Mouse (Mus musculus) neutrophil, adult 5-6 weeks (primary cell): ENCODE data around the gene Nras. TPM values are rescaled to one million over a fixed set of nuclear protein-coding genes. Genes with fewer than 3 reads are reported as not detected.

Experiments used
- ATAC-seq: fragments of 151-379, 151-347 bp; 2 replicates; pipeline ENCODE4 v1.8.0; 2017; ENCODE audit warnings: mild to moderate bottlenecking, moderate TSS enrichment; ENCODE audit not compliant: insufficient number of reproducible peaks, poor library complexity, low FRiP score, severe bottlenecking; ENCODE audit errors: extremely low read depth
- total RNA-seq: library from RNA; stranded (forward); fragments of 200-1000 nt; gene quantifications from 2 replicates; pipeline ENCODE4 v1.2.3, GENCODE M21; 2017

The Nras gene
- total RNA-seq: 61.6 and 73.1 TPM in 2 replicates

DNA sequence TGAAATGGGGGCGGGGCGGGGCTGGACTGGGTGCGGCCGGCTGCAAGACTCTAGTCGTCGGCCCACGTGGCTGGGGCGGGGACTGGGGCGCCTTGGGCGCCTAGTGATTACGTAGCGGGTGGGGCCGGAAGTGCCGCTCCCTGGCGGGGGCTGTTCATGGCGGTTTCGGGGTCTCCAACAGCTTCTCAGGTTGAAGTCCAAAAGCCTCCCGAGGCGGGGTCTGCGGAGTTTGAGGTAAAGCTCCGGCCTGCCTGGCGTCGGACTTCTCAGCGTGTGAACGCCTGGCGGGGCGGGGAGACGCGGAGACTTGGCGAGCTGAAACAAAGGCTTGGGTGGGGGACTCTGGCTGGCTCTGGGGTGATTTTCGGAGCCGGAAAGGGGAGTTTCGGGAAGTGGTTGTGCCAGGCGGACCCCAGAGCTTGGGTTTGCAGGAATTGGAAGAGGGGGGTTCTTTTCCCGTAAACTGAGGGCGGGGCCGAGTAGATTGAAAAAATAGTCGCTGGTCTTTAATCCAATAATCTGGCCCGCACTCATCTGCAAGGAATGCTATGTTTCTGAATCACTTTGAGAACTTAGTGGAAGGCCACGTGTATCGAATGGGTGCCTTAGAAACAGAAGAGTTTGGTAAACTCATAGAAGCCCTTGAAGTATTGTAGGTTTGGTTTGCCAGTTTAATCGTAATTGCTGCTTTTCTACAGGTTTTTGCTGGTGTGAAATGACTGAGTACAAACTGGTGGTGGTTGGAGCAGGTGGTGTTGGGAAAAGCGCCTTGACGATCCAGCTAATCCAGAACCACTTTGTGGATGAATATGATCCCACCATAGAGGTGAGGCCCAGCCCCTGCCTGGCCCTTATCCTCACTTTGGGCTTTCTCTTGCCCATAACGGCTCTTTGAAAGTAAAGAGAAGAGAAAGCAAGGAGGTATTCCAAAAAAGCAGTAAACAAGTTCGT is at the start of gene Nras:
Gene Nras (plus strand): TSS at position 79 of the 951 bp plus-strand sequence.
- ATAC-seq: peak; percentile 94

DNA sequence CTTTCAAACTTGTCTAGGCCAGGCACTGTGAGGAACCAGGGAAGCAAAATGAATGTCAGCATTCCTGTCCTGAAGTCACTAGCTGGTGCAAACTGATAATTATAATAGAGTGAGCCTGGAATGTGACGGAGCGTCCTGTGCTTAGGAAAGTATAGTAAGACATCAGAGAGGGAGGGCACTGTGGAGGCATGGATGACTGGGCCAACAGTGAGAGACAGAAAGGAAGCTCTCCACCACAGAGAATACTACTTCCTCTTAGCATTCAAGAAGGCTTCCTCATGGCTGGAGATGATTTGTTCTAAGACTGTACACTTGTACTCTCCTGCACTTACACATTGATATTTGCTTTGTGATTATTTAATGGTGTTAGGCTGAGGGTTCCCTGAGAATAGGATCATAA is 40.7 kb upstream of the Nras start:
- peak; percentile 61 for ATAC-seq

DNA sequence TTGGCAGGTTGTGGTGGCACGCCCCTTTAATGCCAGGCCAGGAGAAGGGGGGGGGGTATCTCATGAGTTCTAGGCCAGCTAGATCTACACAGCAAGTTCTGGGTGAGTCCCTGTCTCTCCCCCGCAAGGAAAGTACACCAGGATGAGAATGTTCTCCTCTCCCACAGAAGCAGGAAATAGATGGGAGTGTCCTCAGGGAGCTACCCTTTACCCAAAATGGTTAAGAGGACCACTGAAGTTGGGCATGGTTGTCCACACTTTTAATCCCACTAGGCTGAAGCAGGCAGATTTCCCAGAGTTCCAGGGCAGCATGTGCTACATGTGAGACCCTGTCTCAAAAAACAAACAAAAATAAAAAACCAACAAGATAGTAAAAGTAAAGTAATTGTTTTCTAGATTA is 38.6 kb upstream of the Nras start:
- no peak for ATAC-seq

DNA sequence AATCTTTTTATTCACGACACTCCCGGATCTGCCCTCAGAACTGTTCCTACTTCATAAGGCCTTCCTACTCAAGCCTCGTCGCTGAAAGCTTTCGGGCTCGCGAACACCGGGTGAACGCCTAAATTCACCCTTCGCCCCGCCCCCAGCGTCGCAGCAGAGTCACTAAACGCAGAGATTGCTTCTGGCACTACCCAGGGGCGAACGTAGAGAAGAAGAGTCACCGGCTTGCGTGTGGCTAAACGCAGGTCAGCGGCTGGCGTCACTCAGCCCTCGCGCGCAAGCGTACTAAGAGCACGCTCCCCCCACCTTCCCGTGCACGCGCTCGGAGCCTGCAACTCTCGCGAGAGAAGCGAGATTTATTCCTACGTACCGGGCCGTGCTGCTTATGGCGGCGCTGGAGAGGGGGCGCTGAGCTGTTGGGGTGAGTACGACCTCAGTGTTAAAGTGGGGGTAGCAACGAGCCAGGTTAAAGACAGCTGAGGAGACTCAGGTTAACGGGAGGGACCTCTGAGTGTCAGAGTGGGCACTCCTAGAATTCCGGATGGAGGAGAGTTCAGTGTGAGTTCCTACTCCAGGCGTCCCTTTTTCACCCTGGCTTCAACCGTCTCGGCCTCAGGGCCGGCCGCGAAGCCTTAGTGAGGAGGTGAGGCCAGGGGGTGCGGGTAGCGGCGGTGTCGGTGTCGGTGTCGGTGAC is 37.7 kb upstream of the Nras start, which contains the start of gene Csde1:
Gene Csde1 (plus strand): TSS at position 178 of the 694 bp plus-strand sequence.
- ATAC-seq: peak; percentile 89

DNA sequence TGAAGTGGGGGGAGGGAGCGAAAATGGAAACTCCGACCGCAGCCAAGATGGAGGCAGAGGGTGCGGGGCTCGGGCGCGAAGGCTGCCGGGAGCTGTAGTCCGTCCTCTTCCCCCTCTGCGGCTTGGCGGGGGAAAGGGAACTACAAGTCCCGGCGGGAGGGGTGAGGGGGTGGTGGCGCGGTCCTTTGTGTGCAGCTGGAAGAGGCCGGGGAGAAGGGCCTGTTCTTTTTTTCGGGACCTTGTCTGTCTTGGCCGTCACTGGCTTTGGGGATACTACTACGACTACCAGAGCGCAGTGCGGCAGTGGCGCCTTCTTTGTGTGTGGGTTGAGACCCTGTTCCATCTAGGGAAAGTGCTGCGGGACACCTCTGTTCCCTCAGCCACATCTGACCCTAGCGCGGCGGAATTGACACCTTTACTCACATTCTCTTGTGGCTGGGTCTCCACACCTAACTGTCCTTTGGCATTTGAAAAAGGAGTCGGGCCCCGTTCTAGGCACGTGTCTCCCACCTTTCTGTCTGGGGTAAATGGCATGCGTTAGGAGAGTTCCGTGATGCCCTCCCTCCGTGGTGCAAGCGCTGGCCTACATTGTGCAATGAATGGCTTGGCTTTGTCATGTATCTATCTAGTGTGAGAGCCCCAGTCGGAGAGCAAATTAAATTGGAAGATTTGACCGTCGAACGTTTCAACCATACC is 37.0 kb upstream of the Nras start:
- peak; percentile 68 for ATAC-seq

DNA sequence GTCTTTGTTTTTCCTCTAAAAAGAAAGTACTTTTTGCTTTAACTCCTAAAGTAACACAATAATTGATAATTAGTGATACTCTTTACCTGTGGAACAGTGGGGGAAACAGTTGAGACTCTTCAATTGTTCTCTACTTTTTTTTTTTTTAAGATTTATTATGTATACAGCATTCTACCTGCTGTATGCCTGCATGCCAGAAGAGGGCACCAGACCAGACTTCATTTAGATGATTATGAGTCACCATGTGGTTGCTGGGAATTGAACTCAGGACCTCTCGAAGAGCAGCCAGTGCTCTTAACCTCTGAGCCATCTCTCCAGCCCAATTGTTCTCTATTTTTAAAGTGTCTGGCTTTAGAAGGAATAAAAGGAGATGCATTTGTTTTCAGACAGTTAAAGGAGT is 31.9 kb upstream of the Nras start:
- ATAC-seq: peak; percentile 62

DNA sequence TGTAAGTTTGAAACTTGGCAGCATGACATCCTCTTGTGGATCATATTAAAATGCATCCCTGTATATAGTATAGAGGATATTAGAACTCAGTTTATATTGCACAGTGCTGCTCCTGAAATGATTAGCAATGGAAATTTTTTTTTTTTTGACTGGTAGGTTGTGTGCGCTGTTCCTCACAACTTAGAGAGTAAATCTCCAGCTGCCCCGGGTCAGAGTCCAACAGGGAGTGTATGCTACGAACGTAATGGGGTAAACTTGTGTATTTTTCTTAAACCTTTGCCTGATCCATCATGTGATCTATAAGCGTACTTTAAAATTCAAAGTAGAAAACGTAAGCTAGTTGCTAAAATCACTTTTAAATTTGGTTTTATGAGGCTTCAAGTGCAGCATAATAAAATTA is 17.8 kb upstream of the Nras start:
- no peak for ATAC-seq

DNA sequence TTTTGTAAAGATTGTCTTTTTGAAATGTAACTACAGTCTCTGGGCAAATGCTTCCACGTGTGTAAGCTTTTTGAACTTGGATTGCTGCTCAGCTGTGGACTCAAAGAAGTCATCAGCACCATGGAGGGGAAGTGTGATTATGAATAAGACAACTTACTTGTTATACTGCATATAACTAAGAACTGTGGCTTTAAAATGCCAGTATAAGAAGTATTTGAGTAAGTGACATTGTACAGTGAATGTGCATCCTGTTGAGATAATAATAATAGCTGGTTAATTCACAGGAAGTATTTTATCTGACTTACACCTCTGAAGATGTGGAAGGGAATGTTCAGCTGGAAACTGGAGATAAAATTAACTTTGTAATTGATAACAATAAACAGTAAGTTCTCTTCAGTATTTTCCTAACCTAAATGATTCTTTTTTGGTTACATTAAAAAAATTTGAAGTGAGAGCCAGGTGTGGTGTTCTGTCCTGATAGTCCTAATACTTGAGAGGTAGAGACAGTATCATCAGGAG is 17.2 kb upstream of the Nras start:
- ATAC-seq: no peak

DNA sequence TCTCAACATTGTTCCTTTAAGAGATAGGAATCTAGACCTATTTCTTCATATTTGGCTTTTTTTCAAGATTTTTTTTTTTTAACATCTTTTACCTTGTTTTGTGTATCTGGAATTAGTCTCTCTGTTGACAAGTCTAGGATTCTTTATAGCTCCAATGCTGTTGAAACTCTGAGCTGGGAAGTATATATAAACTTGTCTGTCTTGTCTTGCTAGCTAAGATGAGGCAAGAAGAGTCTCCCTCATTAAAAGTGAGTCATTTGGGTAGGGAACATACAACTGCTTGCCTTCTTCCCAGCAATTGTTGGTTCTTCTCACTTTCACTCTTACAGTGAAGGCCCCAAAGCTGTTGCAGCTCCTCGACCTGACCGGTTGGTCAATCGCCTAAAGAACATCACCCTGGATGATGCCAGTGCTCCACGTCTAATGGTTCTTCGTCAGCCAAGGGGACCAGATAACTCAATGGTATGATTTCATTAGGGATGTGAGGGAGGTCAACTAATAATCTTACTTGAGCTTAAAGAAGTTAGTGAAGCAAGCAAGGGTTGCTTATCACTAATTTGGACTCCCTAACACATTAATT is 2.0 kb upstream of the Nras start:
- no peak for ATAC-seq

DNA sequence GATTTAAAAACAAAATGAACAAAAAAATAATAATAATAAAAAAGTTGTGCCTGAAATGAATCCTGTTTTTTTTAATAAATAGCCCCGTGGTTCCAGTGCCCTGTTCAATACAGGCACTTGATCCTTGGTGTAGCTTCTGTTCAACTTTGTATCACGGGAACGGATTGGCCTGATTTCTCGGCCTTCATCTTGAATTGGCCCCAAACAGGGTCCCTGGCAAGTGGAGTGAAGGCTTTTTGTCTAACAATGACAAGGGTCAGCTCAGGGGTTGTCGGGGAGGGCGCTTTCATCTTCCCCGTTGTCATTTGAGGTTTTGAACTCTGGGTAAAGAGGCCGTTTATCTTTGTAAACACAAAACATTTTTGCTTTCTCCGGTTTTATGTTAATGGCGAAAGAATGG is 333 bp upstream of the Nras start:
- no peak for ATAC-seq

DNA sequence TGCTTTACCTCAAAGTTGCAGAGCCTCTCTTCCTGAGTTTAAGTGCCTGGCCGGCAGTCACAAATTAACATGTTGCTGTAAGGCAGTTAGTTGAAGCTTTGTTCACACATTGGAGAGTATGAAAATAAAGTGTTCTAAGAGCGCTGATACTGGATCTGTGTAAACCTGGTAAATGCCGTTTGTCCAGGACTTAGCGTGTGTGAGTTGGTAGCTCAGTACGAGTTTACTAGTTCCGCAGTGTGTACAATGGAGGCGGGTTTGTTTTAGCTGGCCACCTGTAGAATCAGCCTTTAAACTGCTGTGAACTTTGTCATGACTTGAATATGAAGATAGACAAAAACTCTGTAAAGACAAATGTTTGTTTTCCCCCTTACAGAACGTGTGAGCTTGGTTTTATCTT is 8.8 kb downstream of the Nras start:
- no peak for ATAC-seq

DNA sequence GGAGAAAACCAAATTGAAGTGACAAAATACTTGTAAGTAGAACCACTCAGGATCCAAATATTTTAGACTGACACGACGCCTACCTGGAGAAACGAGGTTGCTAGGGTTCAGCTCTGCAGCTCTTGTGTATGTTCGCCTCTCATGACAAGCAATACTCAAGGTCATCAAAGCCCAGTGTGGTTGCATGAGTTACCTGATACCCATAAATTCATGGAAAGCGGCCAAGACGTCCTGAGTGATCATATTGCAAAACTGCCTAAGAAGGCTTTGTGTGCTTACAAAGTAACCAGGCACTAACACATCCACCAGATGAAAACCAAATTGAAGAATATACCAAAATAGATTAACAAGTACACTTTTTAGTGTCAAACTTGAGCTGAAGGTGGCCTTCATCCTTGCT is 10.9 kb downstream of the Nras start:
- ATAC-seq: no peak

DNA sequence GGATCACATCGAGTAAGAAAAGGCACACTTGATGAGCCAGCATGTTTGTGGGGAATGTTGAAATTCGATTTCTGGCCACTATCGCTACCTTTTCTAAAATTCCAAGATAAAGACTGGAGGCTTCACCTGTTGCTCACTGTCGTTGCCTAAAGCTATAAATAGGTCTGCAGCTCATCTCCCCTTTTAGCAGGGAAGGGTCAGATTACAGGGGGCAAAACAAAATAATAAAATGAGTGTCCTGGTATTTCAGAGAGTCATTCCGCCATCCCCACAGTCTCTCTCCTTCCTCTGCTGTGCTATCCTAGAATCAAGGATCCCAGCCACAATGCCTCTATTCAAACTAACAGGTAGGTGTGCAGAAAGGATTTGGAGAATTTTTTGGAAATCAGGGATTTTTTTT is 15.7 kb downstream of the Nras start, which contains the start of gene Ampd1:
Gene Ampd1 (plus strand): TSS at position 244 of the 400 bp plus-strand sequence.
- ATAC-seq: no peak

DNA sequence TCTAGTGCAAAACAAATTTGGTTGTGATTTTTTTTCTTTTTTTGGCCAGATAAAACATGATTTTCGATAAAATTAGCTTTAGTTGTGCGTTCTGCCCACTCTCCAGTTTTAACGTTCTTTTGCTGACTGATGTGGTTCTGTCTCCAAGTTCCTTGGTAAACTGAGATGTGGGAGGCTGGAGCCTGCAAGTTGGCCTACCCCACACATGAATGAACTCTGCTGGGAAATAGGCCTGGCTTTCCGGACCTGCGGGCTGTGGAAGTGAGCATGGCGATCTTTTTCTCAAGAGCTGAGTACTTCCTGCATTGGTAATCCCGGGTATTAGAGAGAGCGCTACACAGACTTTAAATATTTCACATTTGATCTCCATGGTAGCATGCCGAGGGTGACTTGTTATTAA is 17.8 kb downstream of the Nras start:
- no peak for ATAC-seq

DNA sequence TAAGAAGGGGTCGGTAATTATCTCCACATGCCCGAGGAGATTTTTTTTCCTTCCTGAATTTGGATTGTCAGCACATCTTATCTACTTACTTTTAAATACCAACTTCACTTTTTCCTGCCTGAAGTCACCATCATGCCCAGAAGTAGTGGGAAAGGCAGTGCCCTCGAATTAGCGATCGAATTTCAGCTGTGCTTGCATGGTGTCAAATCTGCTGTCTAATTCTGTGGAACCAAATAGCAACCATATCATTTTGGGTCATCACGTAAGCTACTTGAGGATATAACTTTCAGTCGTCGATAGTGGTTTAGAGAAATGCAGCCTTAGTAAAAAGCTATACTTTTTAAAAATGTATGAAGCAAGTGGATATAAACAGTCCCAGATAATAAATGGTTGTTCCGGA is 18.4 kb downstream of the Nras start:
- ATAC-seq: no peak

DNA sequence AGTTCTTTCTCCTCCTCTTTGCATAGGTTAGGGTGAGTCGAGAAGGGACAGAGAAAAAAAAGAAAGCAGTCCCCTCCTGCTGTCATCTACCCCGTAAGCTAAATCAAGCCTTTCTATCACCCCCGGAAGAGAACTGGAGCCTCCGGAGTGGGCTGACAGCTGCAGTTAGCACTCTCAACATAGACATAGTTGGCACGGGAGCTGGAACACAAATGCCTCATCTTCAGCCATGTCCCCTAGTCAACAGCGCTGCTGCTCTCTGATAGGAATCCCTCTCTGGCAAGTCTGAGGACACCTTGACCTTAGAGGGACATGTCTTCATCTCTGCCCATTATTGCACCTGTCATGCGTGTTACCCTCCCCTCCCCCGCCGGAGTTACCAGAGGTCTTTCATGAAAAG is 21.2 kb downstream of the Nras start:
- no peak for ATAC-seq

DNA sequence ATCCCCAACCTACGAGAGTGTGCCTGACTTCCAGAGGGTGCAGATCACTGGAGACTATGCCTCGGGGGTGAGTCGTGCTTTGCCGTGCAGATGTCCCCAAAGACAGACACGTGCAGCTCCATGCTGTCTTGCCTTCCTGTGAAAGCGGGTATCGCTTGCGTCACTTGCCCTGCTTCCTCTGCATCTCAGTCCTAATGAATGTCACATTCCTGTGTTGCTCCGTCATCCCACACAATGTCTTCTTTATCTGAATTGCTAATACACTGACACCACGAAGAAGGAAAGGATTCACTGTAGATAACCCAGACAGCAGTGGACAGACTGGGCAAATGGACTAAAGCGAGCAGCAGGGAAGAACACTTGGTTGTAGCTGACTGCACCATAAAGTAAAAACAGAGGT is 23.0 kb downstream of the Nras start:
- no peak for ATAC-seq

DNA sequence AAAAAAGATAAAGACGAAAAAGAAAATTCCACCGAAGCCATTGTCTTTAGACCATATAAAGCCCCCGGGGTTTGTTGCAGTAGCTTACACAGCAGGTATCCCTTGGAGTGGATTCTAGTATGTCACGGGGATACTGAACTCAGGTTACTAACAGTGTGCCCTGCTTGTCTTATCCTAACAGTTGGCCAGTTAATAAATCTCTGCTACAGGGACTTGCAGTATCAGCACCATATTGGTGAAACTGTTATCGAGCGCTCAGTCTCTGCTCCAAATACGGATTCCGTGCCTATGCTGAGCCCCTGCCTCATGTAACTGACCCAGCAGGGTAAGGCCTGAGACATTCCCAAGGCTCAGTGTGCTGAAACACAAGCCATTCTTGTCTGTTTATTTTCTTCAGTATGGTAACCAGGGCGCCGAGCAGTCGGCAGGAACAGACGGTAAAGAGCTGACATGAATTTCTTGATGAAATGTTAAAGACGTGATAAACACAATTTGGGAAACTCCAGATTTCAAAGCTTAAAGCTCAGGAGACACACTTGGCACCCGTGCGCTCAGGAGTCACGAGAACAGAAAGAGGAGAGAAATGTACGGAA is 23.9 kb downstream of the Nras start:
- ATAC-seq: no peak

DNA sequence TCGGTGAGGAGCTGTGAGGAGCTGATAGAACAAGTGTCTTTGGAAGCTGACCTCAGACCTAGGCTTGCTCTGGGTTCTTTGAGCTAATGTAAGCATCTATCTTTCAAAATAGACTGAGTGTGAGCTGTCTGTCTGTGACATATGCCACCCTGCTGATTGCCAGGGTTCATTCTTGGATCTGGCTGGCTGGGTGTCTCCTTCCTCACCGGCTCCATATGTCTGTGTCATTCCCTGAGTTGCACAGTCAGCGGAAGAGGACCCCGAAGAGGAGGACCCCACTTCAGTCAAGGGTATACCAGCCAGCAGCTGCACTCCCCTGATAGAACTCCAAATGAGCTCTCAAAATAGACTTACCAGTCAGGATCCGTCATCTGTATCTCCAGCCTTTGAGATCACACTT is 24.7 kb downstream of the Nras start:
- ATAC-seq: no peak
